In genomic region chr1:159570270-159570669, GRCm38 (mm10) we compare ENCODE assay signal across 11 mouse cellular contexts. TPM values are rescaled to one million over a fixed set of nuclear protein-coding genes. Genes with fewer than 3 reads are reported as not detected.
DNase-seq lines count a peak whose midpoint lies in the region; ATAC-seq and TF ChIP-seq lines count a peak whose summit lies in the region.
"Had no signal": no experiment of that assay in that cellular context is flagged by ENCODE, and none has a peak within 500 bp of the region (broad histone marks: within the 10 kb centered on the region; RNA-seq: fewer than 3 reads in every experiment).

No protein-coding gene starts in this region.

- ATAC-seq in lung, embryonic 14.5 days (ENCODE audit: insufficient read depth) = peak; percentile 82
- ATAC-seq in hindbrain, embryonic 16.5 days = peak; percentile 77
- ATAC-seq in neural tube, embryonic 15.5 days (ENCODE audit: low FRiP score) = no peak

- no peaks in the 10 kb centered on the region for H3K9me3 ChIP-seq in lung, embryonic 14.5 days (ENCODE audit: low read depth, low read length)
- H3K9me3 ChIP-seq in hindbrain, embryonic 16.5 days (ENCODE audit: control insufficient read depth, low read length) = no peaks in the 10 kb centered on the region
- no peaks in the 10 kb centered on the region for H3K9me3 ChIP-seq in neural tube, embryonic 15.5 days (replicated peaks)
- H3K9me3 ChIP-seq: kidney, embryonic 15.5 days had no signal

- TF ChIP-seq CTCF in lung, embryonic 14.5 days (IDR thresholded peaks at IDR 0.05; ENCODE audit: low read depth) = no peak

- H3K4me1 ChIP-seq in lung, embryonic 14.5 days (ENCODE audit: insufficient read depth) = 0 out of 2 replicates have a peak, but pooled peaks cover 4% of the 10 kb centered on the region
- H3K4me1 ChIP-seq in hindbrain, embryonic 16.5 days (ENCODE audit: control insufficient read depth, insufficient read depth, low read depth, low read length) = peaks cover 8% of the 10 kb centered on the region
- peaks cover 13% of the 10 kb centered on the region for H3K4me1 ChIP-seq in neural tube, embryonic 15.5 days

- WGBS in lung, embryonic 14.5 days = 9% methylated on average over 8 of the region's 8 CpGs
- WGBS in hindbrain, embryonic 16.5 days = 26% methylated on average over 8 of the region's 8 CpGs
- 28% methylated on average over 8 of the region's 8 CpGs for WGBS in neural tube, embryonic 15.5 days

- no peaks in the 10 kb centered on the region for H3K36me3 ChIP-seq in lung, embryonic 14.5 days (ENCODE audit: insufficient read depth)
- H3K36me3 ChIP-seq in hindbrain, embryonic 16.5 days (ENCODE audit: control insufficient read depth, insufficient read depth, low read length) = no peaks in the 10 kb centered on the region
- H3K36me3 ChIP-seq in neural tube, embryonic 15.5 days = no peaks in the 10 kb centered on the region
- H3K36me3 ChIP-seq: kidney, embryonic 15.5 days had no signal

- DNase-seq in lung, embryonic 14.5 days = peak; percentile 58
- DNase-seq in lung, postnatal 25 days (ENCODE audit: low spot score) = no peak
- DNase-seq in gonadal fat pad, adult 2 months (ENCODE audit: low read depth) = peak; percentile 23
- DNase-seq in right cerebral cortex, adult 2 months (ENCODE audit: low spot score in 2 of 2) = no peak
- DNase-seq in gastrocnemius, postnatal 25 days = no peak
- DNase-seq: gastrocnemius, postnatal 10 days; spleen, adult 18-20 months had no signal

- H3K9ac ChIP-seq in lung, embryonic 14.5 days = no peak overlapping the region
- H3K9ac ChIP-seq in hindbrain, embryonic 16.5 days (ENCODE audit: low read depth, low read length) = no peak overlapping the region
- no peak overlapping the region for H3K9ac ChIP-seq in neural tube, embryonic 15.5 days (replicated peaks)
- H3K9ac ChIP-seq: kidney, embryonic 15.5 days had no signal

- peak overlapping the region; percentile 2; the same call in 1 of the 2 replicates for H3K4me2 ChIP-seq in lung, embryonic 14.5 days
- peak overlapping the region; percentile 7; the same call in 1 of the 2 replicates for H3K4me2 ChIP-seq in hindbrain, embryonic 16.5 days (ENCODE audit: low read length)
- no peak overlapping the region for H3K4me2 ChIP-seq in neural tube, embryonic 15.5 days
- H3K4me2 ChIP-seq: kidney, embryonic 15.5 days had no signal

- H3K27me3 ChIP-seq in lung, embryonic 14.5 days (ENCODE audit: insufficient read depth, low read length) = no peaks in the 10 kb centered on the region
- no peaks in the 10 kb centered on the region for H3K27me3 ChIP-seq in hindbrain, embryonic 16.5 days (replicated peaks; ENCODE audit: control insufficient read depth, insufficient read depth, low read length)
- no peaks in the 10 kb centered on the region; the same call in 1 of the 2 replicates for H3K27me3 ChIP-seq in neural tube, embryonic 15.5 days (replicated peaks)
- H3K27me3 ChIP-seq: kidney, embryonic 15.5 days had no signal

- H3K4me3 ChIP-seq in lung, embryonic 14.5 days (ENCODE audit: low read depth, low read length) = no peak overlapping the region
- no peak overlapping the region for H3K4me3 ChIP-seq in hindbrain, embryonic 16.5 days (ENCODE audit: low read length)
- H3K4me3 ChIP-seq in neural tube, embryonic 15.5 days (replicated peaks) = no peak overlapping the region
- H3K4me3 ChIP-seq: kidney, embryonic 15.5 days had no signal

- peak overlapping the region; percentile 54 for H3K27ac ChIP-seq in lung, embryonic 14.5 days (ENCODE audit: low read depth)
- H3K27ac ChIP-seq in hindbrain, embryonic 16.5 days (ENCODE audit: low read depth, low read length) = peak overlapping the region; percentile 42; the same call in 1 of the 2 replicates
- peak overlapping the region; percentile 7; the same call in 1 of the 2 replicates for H3K27ac ChIP-seq in neural tube, embryonic 15.5 days (replicated peaks)
- H3K27ac ChIP-seq: kidney, embryonic 15.5 days had no signal

RNA-seq across cellular contexts. Expression of gene Tnr, which starts 46.7 kb away (rescaled TPM):
- 0.12 TPM in 1 of 2 replicates, not detected in the other for polyA plus RNA-seq in lung, embryonic 14.5 days (2014; fragmentation: Nextera tagmentation; extraction: Ambion mirVana)
- polyA plus RNA-seq in gonadal fat pad, adult 2 months (2012; rRNA removed) = 0.08 TPM in 2 replicates
- 4.5 and 5.6 TPM in 2 replicates for polyA plus RNA-seq in hindbrain, embryonic 16.5 days (2015; fragmentation: Nextera tagmentation; extraction: Ambion mirVana)
- polyA plus RNA-seq in neural tube, embryonic 15.5 days (2015; fragmentation: Nextera tagmentation; extraction: Ambion mirVana) = 4.2 and 5.3 TPM in 2 replicates
- under 1 TPM in 1 of 2 experiments, not detected in 1; 0.19 TPM for total RNA-seq in gastrocnemius, postnatal 25 days (2021)
- total RNA-seq: ES-E14 had no signal
- polyA plus RNA-seq: kidney, embryonic 15.5 days had no signal

Comparison
In these comparisons a context has a peak if more than half of its experiments do, and no peak if none do; other contexts are left out.
1. DNase-seq: peak in lung, embryonic 14.5 days (single experiment) and gonadal fat pad, adult 2 months (single experiment); none in lung, postnatal 25 days (single experiment), right cerebral cortex, adult 2 months (0 of 2) and gastrocnemius, postnatal 25 days (single experiment).
2. Peak in every context shown above with its lines, with median percentiles within 50 percentile points of each other: H3K27ac ChIP-seq.